Mouse (Mus musculus): Measurements from ENCODE around the gene Txlng. TPM values are rescaled to one million over a fixed set of nuclear protein-coding genes. Genes with fewer than 3 reads are reported as not detected.

The Txlng gene
- total RNA-seq (2023), result 33.3 TPM

GRCm38 (mm10) chrX:162829203-162829708, at the start of gene Txlng:
Gene Txlng (minus strand): TSS chrX:162829454.

DNA sequence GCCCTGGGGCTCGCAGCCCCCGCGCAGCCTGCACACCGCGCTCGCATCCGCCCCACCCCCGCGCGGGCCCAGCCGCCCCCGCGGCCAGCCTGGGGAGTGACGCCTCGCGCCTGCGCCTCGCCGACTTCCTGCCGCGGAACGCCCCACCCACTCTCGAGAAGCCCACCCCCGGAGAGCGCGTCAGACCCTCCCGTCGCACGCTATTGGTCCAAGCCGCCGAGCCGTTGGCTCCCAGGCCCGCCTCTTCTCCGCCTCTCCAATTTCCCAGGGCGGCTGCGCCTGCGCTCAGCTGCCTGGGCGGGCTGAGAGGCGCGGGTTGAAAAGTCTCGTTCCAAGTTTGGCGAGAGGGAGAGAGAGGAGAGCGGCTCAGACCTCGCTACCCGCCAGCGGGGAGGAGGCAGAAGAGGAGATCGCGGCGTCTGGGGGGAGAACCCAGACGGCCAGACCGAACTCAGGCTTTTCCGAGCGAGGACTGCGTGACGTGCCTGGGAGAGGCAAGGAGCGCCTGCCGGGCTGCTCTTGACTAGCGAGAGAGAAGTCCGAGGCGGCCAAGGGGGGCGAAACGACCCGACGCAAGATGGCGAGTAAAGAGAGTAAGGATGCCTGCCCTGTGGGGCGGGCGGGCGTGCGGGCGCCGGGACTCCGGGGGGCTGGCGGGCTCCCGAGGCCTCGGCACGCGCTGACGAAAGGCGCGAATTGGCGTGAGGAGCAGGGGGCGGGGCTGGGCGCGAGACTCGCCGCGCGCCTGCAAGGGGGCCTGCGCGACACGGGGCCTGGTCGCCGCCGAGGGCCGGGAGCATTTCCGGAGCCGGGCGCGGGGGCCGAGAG, 68.9 kb downstream of the Txlng start, which contains the start of gene Rbbp7:
TSS of gene Rbbp7 (plus strand) at position 288 of the 828 bp plus-strand sequence.

Other genes starting within 250 kb of the Txlng start
- not detected for gene Reps2, start 185.8 kb downstream of the Txlng start, total RNA-seq (2023)
- gene Rbbp7, start 69.1 kb downstream of the Txlng start, total RNA-seq (2023), result 116 TPM
- 19.0 TPM for gene Syap1, start 59.0 kb upstream of the Txlng start, total RNA-seq (2023)
- gene Ctps2, start 71.8 kb upstream of the Txlng start, total RNA-seq (2023), result 145 TPM
- not detected for gene S100g, start 135.1 kb upstream of the Txlng start, total RNA-seq (2023)

Measured in CD8-positive naive resting alpha-beta T cell, adult 57 days (primary cell).